Mouse (Mus musculus): ENCODE measurements at regions not wholly inside any gene's neighbourhood (a gene's known extent, or its start where the extent isn't known, plus 50 kb on each side); places are given as distances from the start of the nearest gene placed in this dataset.
"Not testable (repeated sequence)": the region's sequence is repeated elsewhere in the genome, so short reads cannot be mapped to it uniquely, and the experiment has no call there.

DNA sequence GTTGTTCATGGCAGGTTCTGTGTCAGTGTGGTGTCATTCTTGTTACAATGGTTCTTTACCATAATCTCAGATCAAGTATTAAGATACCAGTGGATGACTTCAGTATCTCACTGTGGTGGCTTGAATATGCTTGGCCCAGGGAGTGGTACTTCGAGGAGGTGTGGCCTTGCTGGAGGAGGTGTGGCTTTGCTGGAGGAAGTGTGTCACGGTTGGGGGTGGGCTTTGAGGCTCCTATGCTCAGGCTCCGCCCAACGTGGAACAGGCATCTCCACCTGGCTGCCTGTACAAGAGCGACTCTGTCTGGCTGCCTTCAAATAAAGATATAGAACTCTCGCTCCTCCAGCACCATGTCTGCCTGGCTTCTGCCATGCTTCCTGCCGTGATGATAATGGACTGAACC is 63.6 kb downstream of the Cd2 start:
- in situ Hi-C loops (cut with MboI, MseI), result no loop called here

- in situ Hi-C loops (cut with MboI, MseI), result no loop called here
These were observed 67.8 kb downstream of the Cd2 start for GRCm38 (mm10) chr3:101219897-101220296.

DNA sequence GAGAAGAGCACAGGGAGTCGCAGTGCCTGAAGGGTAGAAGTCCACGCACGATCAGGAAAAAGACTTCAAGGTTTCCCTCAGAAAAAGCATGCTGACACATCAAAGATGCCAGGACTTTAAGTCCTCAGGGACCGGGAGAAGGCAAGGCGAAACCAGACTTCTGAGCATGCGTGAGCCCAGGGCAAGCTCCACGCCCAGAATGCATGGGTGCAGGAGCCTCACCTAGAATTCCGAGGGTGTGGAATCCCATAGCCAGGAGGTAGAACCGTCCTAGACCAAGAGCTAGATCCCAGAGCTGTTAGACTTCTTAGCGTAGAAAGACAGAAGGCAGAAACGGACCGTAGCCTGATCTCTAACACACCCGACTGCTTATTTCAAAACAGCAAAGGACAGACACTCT is 71.0 kb downstream of the Cd2 start:
- in situ Hi-C loops (cut with MboI, MseI), result no loop called here

GRCm38 (mm10) chr3:101213212-101213562 is 74.6 kb downstream of the Cd2 start:
- in situ Hi-C loops (cut with MboI, MseI), result no loop called here

DNA sequence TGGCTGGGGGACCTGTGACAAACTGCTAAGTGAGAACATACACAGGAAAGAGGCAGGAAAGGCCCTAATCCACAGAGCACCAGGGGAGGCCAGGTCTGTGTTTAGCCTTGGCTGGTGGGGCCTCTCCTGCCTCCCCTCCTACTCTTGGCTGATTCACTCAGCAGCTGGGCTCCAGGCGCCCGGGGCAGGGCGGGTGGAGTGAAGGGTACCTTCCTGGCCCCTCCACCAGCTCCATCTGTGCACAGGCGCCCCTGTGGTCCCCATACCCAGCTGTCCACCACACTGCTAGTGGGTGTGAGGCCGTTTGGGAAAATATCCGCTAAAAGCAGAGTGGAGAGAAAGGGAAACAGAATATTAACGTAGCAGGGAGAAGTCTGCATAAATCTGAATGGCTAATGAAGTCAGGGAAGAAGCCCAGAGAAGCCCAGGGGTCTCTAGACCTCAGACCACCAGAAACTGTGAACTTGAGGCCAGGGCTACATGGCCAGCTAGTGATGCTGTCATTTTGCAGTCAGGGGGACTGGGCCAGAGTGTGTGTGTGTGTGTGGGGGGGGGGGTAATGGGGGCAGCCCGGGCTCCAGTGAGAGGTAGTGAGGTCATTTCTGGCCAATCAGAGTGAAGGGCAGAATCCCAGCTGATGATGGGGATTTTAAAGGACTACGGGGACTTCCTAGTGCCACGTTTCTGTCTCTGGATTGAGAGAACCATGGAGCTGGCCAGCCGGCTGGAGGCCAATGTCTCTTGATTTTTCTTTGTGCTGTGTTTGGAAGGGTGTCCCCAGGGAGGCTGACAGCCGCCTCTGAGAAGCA is 75.1 kb downstream of the Cd2 start:
- in situ Hi-C loops (cut with MboI, MseI), result no loop called here

DNA sequence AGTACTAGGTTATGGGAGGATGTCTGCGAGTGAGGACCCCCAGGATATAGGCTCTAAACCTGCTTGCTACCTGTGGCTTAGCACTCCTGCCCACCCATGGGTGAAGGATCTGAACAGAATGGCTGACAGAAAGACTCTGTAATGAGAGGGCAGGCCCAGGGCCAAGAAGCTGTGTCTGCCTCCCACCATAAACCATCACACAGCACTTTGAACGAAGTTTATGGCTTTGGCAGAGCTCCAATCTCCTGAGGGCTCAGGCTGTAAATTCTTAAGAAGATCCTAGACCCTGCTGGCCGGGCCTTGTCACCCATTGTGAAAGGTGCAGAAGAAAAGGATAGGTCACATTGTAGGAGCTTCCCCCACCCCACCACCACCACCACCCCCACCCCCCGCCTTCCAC is 75.8 kb downstream of the Cd2 start:
- in situ Hi-C loops (cut with MboI, MseI), result no loop called here

DNA sequence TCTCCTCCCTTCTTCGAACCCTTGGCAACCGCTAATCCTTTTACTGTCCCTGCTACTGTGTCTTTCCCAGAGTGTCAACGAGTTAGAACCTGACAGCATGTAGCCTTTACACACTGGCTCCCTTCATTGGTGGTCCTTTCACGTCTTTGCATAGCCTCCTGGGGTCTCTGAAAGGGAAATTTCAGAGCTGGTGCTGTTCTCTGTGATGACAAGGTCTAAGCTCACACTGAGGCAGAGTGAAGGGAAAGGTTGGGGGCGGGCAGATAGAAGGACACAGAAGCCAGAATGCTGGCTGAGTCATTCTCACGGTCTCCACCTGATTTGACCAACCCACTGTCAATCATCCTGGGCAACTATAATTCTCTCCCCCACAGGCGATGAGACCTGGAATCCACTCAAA is 78.2 kb downstream of the Cd2 start:
- in situ Hi-C loops (cut with MboI, MseI), result no loop called here

DNA sequence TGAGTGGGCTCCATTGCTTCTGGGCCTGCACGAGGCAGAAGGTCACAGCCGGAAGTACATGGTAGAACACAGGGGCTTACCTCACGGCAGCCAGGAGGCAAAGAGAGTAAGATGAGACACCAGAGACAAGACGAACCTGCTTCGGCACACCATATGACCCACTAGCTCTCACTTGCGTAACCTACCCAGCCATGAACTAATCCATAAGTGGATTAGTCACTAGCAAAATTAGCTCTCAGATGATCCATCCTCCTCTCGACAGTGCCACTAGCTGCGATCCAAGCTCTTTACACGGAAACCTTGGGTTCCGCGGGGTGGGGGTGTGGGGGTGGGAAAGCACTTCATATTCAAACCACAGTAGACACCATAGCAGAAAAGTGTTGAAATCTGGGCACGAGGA is 79.0 kb downstream of the Cd2 start:
- in situ Hi-C loops (cut with MboI, MseI), result no loop called here

- in situ Hi-C loops (cut with MboI, MseI), result not testable (repeated sequence)
These were observed 81.6 kb downstream of the Cd2 start for GRCm38 (mm10) chr3:101206172-101206571.

DNA sequence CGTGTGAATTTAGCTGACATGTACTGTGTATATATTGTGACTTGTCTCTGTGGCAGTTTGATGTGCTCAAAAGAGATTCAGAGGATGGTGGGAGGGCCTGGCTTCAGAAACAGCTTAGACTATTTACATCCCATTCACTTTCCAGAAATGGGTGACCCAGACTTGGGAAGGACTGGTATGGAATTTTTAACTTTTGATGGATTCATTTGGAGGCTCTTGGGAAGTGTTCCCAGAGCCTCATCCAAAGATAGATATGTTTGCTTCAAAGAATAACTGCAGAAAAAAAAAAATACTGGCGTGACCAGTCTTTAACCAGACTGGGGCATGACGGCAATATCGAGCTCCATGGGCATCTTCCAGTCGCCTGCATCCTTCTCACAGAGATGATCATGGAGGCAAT is 84.6 kb upstream of the Ptgfrn start:
- in situ Hi-C loops (cut with MboI, MseI), result no loop called here

DNA sequence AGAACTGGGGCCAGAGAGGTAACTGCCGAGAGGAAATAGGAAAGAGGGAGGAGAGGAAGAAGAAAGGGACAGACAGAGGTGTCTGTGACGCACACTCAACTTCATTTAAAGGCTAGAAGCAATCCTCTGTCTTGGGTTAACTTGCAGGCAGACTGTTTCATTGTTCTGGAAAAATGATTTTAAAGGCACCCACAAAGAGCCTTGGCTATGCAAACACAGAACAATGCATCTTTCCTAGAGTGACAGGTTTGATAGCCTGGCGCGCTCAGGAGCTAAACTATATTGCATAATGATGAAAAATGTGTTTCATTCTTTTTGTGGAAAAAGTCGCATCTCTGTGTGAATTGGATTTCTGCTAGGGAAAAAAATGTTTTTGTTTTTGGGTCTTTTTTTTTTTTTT is 84.2 kb upstream of the Ptgfrn start:
- in situ Hi-C loops (cut with MboI, MseI), result no loop called here

GRCm38 (mm10) chr3:101191298-101191986 is 81.4 kb upstream of the Ptgfrn start:
- in situ Hi-C loops (cut with MboI, MseI), result no loop called here

GRCm38 (mm10) chr3:101181958-101182357 is 71.9 kb upstream of the Ptgfrn start:
- in situ Hi-C loops (cut with MboI, MseI), result no loop called here

- in situ Hi-C loops (cut with MboI, MseI), result loop anchor here (5.0 kb wide), 1 partner anchor 82 kb away; no protein-coding TSS in a partner anchor
These were observed 63.9 kb upstream of the Ptgfrn start for GRCm38 (mm10) chr3:101173954-101174353.

DNA sequence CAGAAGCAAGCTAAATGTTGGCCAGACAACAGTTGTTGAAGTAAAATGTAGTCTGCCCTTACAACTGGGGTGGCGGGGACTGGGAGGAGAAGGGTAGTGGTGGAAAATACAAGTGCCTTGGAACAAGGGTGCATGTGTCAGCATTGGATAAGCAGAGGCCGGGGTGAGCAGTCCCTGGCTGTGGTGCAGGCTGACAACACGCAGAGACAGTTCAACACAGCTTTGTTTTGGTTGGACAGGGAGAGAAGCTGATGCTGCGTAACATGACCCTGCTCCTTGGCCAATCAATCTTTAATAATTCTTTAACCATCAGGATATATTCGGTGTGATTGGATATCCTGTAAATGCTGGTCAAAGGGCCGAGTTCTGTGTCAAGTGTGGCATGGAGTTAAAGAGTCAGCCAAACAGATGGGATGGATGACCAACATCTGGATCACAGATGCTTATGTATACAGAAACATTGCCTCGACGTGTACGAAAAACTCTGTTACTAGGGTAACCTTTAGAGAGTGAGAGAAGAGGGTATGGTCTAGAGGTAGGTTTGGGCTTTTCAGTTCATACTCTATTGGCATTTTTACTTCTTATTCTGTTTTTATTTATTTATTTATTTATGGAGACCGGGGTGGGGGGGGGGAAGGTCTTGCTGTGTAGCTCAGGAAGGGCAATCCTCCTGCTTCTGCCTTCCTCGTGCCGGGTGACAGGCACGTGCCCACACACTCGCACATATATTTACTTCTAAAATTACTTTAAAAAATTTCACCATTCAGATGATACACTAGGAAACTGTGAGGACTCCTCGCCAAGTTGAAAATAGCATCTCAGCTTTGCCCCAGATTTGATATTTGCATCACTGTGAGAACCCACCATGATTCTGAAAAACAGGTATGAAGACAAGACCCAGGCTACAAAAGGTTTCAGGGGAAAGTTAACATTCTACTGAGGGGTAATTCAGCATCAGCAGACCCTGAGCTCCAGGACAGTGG is 60.2 kb upstream of the Ptgfrn start:
- in situ Hi-C loops (cut with MboI, MseI), result loop anchor here (5.0 kb wide), 1 partner anchor 78 kb away; no protein-coding TSS in a partner anchor

- in situ Hi-C loops (cut with MboI, MseI), result loop anchor here (10.0 kb wide), 1 partner anchor 918 kb away; the partner anchor contains the start of gene Casq2
These were observed 56.9 kb upstream of the Ptgfrn start for GRCm38 (mm10) chr3:101167026-101167425.

- in situ Hi-C loops (cut with MboI, MseI), result loop anchor here (10.0 kb wide), 1 partner anchor 918 kb away; the partner anchor contains the start of gene Casq2
These were observed 56.5 kb upstream of the Ptgfrn start for GRCm38 (mm10) chr3:101166580-101166979.

DNA sequence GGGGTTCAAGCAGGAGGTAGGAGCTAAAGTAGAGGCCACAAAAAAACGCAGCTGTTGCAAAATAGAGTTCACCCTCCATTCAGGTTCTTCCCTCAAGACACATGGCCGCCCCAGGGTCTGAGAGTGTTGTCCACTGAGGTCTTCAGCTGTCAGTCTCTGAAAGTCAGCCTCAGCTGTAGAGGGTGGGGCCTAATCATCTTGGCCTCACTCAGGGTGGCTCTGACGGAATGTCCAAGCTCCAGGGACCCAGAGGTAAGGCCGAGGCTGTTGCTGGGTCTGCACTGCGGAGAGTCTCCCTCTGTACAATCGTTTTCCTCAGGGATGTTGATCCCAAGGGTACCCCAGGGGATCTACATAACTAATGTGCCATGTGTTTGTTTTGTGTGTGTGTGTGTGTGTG is 55.2 kb upstream of the Ptgfrn start:
- in situ Hi-C loops (cut with MboI, MseI), result loop anchor here (10.0 kb wide), 1 partner anchor 920 kb away; the partner anchor contains the start of gene Casq2

- in situ Hi-C loops (cut with MboI, MseI), result loop anchor here (10.0 kb wide), 1 partner anchor 920 kb away; the partner anchor contains the start of gene Casq2
These were observed 54.7 kb upstream of the Ptgfrn start for GRCm38 (mm10) chr3:101164771-101165170.

DNA sequence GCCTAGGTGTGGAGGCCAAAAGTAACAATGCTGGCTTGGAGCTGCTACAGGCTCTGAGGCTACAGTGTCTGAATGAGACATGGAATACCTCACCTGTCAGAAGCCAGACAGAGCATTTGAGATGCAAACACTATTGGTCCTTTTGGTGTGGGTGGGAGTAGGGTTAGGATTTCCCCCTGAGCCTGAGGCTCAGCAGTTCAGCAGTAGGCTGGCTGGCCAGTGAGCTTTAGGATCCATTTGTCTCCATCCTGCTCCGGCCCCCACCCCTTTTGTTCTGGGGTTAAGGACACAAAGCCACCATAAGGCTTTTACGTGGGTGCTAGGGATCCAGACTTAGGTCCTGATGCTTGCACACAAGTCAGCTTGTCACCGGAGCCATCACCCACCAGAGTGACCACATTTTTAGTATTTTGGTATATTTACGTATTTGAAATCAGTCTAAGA is 53.9 kb upstream of the Ptgfrn start:
- in situ Hi-C loops (cut with MboI, MseI), result loop anchor here (10.0 kb wide), 1 partner anchor 921 kb away; the partner anchor contains the start of gene Casq2

All from T-helper 2 cell (primary cell).